Mouse (Mus musculus) frontal cortex, postnatal 14 days (tissue): ENCODE results near the gene Ncstn.

Experiments
- DNase-seq, 2 experiments: peaks; one replicate each; pipeline ENCODE4 v3.0.0; 2022; ENCODE audit warnings: low spot score in 2 of 2

Gene Ncstn

GRCm38 (mm10) chr1:172027010-172027808, 55.4 kb downstream of the Ncstn start:
- DNase-seq = peak; percentile 55 to 63

GRCm38 (mm10) chr1:172026201-172026901, 56.2 kb downstream of the Ncstn start:
- DNase-seq = no peak

GRCm38 (mm10) chr1:172025201-172025904, 57.2 kb downstream of the Ncstn start:
- no peak for DNase-seq

GRCm38 (mm10) chr1:172024140-172024895, 58.3 kb downstream of the Ncstn start:
- DNase-seq = no peak

- no peak for DNase-seq
These were observed 62.6 kb downstream of the Ncstn start for GRCm38 (mm10) chr1:172019863-172020521.

GRCm38 (mm10) chr1:172019339-172019738, 63.3 kb downstream of the Ncstn start:
- no peak for DNase-seq

- no peak for DNase-seq
These were observed 64.0 kb downstream of the Ncstn start for GRCm38 (mm10) chr1:172018336-172019311.

GRCm38 (mm10) chr1:172017517-172018070, 65.0 kb downstream of the Ncstn start:
- DNase-seq = no peak

GRCm38 (mm10) chr1:172016660-172017516, 65.7 kb downstream of the Ncstn start:
- DNase-seq = no peak

- DNase-seq = no peak
These were observed 66.6 kb downstream of the Ncstn start for GRCm38 (mm10) chr1:172016031-172016430.
